Mouse (Mus musculus): ENCODE results near the gene Veph1. TPM values are rescaled to one million over a fixed set of nuclear protein-coding genes. Genes with fewer than 3 reads are reported as not detected.

Veph1 gene
- total RNA-seq, 2 experiments from 2014 or later, result not detected

DNA sequence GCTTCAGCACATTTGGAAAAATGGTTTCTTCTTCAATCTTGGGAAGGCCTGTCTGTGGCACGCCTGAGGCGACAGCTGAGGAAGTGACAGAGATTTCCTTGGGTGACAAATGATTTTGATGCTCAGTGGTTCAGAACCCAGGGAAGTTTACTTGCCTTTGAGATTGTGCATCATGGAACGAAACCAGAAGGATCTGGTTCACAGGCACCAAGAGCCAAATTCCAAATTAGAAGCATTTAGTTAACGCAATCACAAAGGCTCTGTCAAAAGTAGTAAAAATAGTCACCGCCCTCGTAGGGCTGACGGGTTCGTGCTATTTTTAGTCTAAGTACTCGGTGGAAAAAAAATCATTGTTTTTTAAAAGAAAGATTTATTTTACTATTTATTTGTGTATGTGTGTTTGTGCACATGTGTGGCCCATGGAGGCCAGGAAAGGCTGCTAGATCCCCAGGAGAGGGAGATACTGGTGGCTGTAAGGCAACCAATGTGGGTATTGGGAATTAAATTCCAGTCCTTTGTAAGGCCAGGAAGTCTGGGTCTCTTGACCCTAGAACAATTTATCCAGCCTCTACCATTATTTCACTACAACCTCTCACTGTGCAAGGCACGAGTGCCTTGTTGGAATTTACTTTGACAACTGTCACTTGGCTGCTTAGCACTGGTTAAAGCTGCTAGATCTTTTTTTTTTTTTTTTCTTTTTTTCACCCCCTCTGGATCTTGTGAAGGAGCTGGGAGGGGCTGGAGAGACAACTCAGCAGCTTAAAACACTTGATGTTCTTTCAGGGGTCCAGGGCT lies 246.3 kb downstream of the Veph1 start:
- no peak for DNase-seq (ENCODE audit: low spot score)
- intact Hi-C loops (cut with DNase I), result no loop called here

DNA sequence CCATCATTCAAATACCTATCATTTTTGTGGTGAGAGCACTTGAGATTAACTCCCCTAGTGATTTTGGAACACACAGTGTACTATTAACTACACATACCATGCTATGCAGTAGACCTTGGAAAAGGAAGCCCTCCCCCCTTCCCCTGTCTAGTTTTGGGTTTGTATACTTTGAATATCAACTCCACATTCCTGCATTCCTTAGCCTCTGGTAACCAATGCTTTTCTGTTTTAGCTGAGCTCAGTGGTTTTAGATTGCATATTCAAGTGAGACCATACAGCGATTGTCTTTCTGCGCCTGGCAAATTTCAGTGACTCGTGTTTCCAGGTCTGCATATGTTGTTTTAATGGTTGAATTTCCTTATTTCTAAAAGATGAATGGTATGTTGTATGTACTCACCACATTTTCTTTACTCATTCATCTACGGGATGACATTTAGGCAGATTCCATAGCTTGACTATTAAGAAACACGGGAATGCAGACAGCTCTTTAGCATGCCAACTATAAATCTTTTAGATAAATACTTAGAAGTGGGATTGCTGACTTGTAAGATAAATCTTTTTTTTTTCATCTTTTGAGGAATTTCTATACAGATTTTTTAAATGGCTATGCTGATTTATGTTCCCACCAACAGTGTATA lies 255.7 kb downstream of the Veph1 start:
- intact Hi-C loops (cut with DNase I), result no loop called here
- no peak for DNase-seq (ENCODE audit: low spot score)

DNA sequence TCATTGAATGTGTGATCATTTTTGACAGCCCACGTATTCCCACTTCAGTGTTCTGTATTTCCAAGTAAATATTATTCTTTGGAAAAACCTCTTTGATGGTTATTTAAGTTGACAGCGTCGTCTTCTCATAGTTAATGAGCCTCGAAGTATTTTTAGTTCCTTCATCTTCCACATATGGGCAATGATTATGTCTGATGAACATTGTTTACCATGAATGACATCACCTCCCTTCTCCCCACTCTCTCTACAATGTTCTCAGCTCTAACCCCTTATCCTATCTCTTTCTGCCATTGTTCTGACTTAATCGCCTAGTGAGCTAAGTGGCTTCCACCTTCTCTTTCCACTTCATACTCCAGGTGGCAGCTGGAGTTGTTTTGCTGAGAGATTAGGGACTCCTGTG lies 261.4 kb downstream of the Veph1 start:
- intact Hi-C loops (cut with DNase I), result no loop called here
- no peak for DNase-seq (ENCODE audit: low spot score)

- intact Hi-C loops (cut with DNase I), result no loop called here
- no peak for DNase-seq (ENCODE audit: low spot score)
These were observed 263.3 kb downstream of the Veph1 start for GRCm38 (mm10) chr3:66033346-66033745.

GRCm38 (mm10) chr3:66025454-66025853 lies 271.2 kb downstream of the Veph1 start:
- no peak for DNase-seq (ENCODE audit: low spot score)
- intact Hi-C loops (cut with DNase I), result no loop called here

- intact Hi-C loops (cut with DNase I), result no loop called here
- DNase-seq (ENCODE audit: low spot score), result no peak
These were observed 272.3 kb downstream of the Veph1 start for GRCm38 (mm10) chr3:66024220-66024792.

GRCm38 (mm10) chr3:66019171-66019570 lies 277.5 kb downstream of the Veph1 start:
- intact Hi-C loops (cut with DNase I), result no loop called here
- DNase-seq (ENCODE audit: low spot score), result no peak

DNA sequence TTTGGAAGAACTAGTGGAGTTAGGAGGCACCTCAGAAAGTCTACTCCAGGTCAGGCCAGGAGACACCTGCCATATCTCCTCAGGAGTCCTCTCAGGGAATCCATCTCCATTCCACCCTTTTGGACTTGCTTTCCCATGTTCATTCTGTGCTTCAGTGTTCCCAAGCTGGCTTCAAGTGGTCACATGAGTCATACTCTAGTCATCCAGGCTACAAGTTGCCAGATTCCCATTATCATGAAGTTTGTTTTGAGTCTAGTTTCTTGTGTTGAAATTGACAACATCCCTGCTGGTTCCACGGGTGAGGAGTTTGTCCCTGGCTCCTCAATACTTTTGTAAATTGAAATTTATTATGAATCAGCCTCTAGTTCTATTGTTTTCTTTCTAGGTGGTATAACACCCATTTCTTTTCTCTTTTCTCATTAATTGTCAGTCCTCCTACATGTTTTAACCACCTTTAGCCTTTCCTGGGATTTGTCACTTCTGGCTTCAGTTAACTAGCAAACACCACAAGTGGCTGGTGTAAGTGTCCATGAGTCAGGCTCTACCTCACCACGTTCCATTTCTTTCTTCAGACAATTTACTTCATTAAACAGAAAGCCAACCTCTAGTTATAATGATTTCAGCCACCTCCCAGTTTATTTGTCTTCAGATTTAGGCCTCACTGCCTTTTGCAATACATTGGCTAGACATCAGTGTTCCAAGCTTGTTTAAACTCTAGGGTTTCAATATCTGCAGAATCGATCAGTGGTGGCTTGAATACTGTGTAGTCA lies 288.8 kb downstream of the Veph1 start:
- intact Hi-C loops (cut with DNase I), result loop anchor here (5.0 kb wide), 2 partner anchors 229 to 254 kb away; no protein-coding TSS in a partner anchor
- no peak for DNase-seq (ENCODE audit: low spot score)

- no peak for DNase-seq (ENCODE audit: low spot score)
- intact Hi-C loops (cut with DNase I), result loop anchor here (5.0 kb wide), 2 partner anchors 232 to 257 kb away; no protein-coding TSS in a partner anchor
These were observed 291.6 kb downstream of the Veph1 start for GRCm38 (mm10) chr3:66004989-66005388.

DNA sequence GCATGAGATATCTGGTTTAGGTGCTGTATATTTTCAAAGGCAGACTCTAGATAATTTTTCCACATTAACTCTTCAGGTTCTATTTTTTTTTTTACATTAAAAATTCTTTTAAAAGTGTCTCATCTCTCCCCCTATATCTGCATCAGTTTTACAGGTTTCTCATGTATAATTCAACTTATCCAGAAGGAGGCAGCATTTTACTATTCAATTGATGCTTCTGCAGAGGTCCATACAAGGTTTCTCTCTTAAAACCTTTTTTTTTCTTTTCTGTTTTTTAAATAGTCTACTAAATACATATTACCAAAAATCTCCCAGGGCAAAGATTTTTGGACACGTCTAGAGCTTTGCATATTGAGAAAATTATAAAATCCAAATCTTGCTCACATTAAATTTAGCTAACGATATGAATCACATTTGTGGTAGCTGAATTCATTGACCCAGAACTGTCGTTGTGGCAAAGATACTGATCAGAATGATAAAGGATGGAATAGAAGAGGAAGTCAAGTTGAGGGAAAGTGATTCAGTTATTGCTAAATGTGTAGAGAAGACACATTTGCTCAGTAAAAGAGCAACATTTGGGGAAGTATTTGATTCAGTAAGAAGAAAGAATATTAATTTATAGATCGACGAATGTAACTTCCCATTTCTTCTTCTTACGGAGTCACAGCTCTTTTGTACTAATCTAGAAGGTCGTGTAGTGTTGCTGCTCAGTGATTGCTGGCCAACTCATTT lies 292.3 kb downstream of the Veph1 start:
- DNase-seq (ENCODE audit: low spot score), result no peak

More for the DNA sequence above, 292.3 kb downstream of the Veph1 start:
- intact Hi-C loops (cut with DNase I), result no loop called here

Other genes starting within 250 kb of the Veph1 start
- gene Ptx3, start 76.9 kb downstream of the Veph1 start, total RNA-seq (2021), result 1 to 10 TPM; 1.3 TPM